Mouse (Mus musculus): Measurements from ENCODE around the gene Zwint.

DNA sequence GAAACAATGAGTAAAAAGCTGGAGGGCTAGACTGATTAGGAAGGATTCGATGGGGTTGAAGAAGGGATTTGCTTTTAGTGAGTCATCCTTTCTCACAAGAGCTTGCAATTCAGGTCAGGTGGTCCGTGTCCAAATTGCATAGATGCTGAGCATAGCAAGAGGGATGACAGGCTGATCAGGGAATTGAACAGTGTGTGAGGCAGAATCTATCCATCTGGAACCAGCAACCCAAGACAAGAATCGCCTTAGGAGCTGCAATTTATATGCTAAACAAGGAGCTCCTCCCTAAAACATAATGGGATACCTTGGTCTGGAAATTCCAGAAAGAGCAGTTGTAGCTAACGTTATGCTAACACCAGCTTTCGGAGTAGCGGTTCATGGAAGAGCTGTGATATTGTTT lies 3.8 kb upstream of the Zwint start:
- TF ChIP-seq CTCF (IDR thresholded peaks at IDR 0.05; ENCODE audit: low read depth, low read length) (no peak), POLR2AphosphoS5 (IDR thresholded peaks at IDR 0.05; ENCODE audit: insufficient replicate concordance, low read depth, low read length) (no peak)
